ENCODE assay signal across 8 mouse cellular contexts in genomic region chr8:66861589-66862500, GRCm38 (mm10). TPM values are rescaled to one million over a fixed set of nuclear protein-coding genes. Genes with fewer than 3 reads are reported as not detected.
DNase-seq lines count a peak whose midpoint lies in the region; ATAC-seq and TF ChIP-seq lines count a peak whose summit lies in the region.

No protein-coding gene starts in this region.

- DNase-seq in kidney, postnatal 10 days, result no peak
- DNase-seq in NIH3T3 (ENCODE audit: low read depth), result peak; percentile 24
- DNase-seq in liver, embryonic 14.5 days (ENCODE audit: low read depth in 3 of 3, low spot score in 3 of 3), result peak in 1 of 3 experiments; percentile 4
- no peak for DNase-seq in urinary bladder, postnatal 10 days (ENCODE audit: low spot score)
- DNase-seq in left cerebral cortex, postnatal 10 days (ENCODE audit: extremely low spot score in 1 of 2, low spot score in 2 of 2), result no peak
- DNase-seq in urinary bladder, adult 18-20 months (ENCODE audit: low spot score in 2 of 2), result no peak

- H3K36me3 ChIP-seq in kidney, embryonic 16.5 days (ENCODE audit: insufficient read depth, low read length), result peaks cover 11% of the 10 kb centered on the region; the same call in 1 of the 2 replicates
- 0 out of 2 replicates have a peak, but pooled peaks cover 10% of the 10 kb centered on the region for H3K36me3 ChIP-seq in forebrain, embryonic 13.5 days (ENCODE audit: poor library complexity, severe bottlenecking)
- no peaks in the 10 kb centered on the region for H3K36me3 ChIP-seq in liver, embryonic 14.5 days (replicated peaks; ENCODE audit: control insufficient read depth, insufficient read depth, low read depth)

- peak overlapping the region; percentile 86 for H3K4me3 ChIP-seq in kidney, embryonic 16.5 days (ENCODE audit: low read length)
- H3K4me3 ChIP-seq in forebrain, embryonic 13.5 days, result peak overlapping the region; percentile 91
- peak overlapping the region; percentile 74 to 81 for H3K4me3 ChIP-seq in liver, embryonic 14.5 days (ENCODE audit: insufficient read depth in 1 of 2, low read depth in 2 of 2, low read length in 2 of 2)

- no peaks in the 10 kb centered on the region for H3K9me3 ChIP-seq in kidney, embryonic 16.5 days (ENCODE audit: low read length)
- no peaks in the 10 kb centered on the region for H3K9me3 ChIP-seq in forebrain, embryonic 13.5 days (replicated peaks)
- H3K9me3 ChIP-seq in liver, embryonic 14.5 days (ENCODE audit: control insufficient read depth, low read length), result no peaks in the 10 kb centered on the region

- intact Hi-C loops in left cerebral cortex, postnatal 10 days (cut with DNase I), result loop anchor here (5.0 kb wide), 1 partner anchor 165 kb away; the partner anchor contains the start of gene Npy1r

- H3K9ac ChIP-seq in kidney, embryonic 16.5 days (replicated peaks; ENCODE audit: low read length), result peak overlapping the region; percentile 78
- H3K9ac ChIP-seq in forebrain, embryonic 13.5 days, result peak overlapping the region; percentile 74; the same call in 1 of the 2 replicates
- H3K9ac ChIP-seq in liver, embryonic 14.5 days (replicated peaks), result peak overlapping the region; percentile 75

- TF ChIP-seq EP300 in liver, embryonic 14.5 days (IDR thresholded peaks at IDR 0.05; ENCODE audit: low read depth), result no peak

- H3K27ac ChIP-seq in kidney, embryonic 16.5 days (ENCODE audit: low read length), result no peak overlapping the region
- H3K27ac ChIP-seq in forebrain, embryonic 13.5 days, result no peak overlapping the region
- H3K27ac ChIP-seq in liver, embryonic 14.5 days, result no peak overlapping the region

- ATAC-seq in kidney, embryonic 16.5 days (ENCODE audit: low FRiP score, low TSS enrichment), result no peak
- no peak for ATAC-seq in forebrain, embryonic 13.5 days
- no peak for ATAC-seq in liver, embryonic 14.5 days (ENCODE audit: insufficient read depth)

- TF ChIP-seq CTCF in liver, embryonic 14.5 days (IDR thresholded peaks at IDR 0.05; ENCODE audit: low read depth), result no peak

- 66% methylated on average over 5 of the region's 5 CpGs for WGBS in kidney, embryonic 16.5 days
- 53% methylated on average over 5 of the region's 5 CpGs for WGBS in forebrain, embryonic 13.5 days
- WGBS in liver, embryonic 14.5 days (ENCODE audit: insufficient replicate concordance), result 27% methylated on average over 5 of the region's 5 CpGs

- H3K4me2 ChIP-seq in kidney, embryonic 16.5 days (replicated peaks; ENCODE audit: low read depth, low read length), result peak overlapping the region; percentile 69
- H3K4me2 ChIP-seq in forebrain, embryonic 13.5 days, result peak overlapping the region; percentile 80
- H3K4me2 ChIP-seq in liver, embryonic 14.5 days (ENCODE audit: low read depth), result peak overlapping the region; percentile 88

- H3K4me1 ChIP-seq in kidney, embryonic 16.5 days (ENCODE audit: insufficient read depth, low read length), result peaks cover 25% of the 10 kb centered on the region
- H3K4me1 ChIP-seq in forebrain, embryonic 13.5 days, result peaks cover 25% of the 10 kb centered on the region
- H3K4me1 ChIP-seq in liver, embryonic 14.5 days (replicated peaks; ENCODE audit: control insufficient read depth in 2 of 2, insufficient read depth in 2 of 2, low read length in 1 of 2), result peaks cover 0 to 16% of the 10 kb centered on the region in 2 experiments; a peak in 2 of 4 replicates

- no peaks in the 10 kb centered on the region for H3K27me3 ChIP-seq in kidney, embryonic 16.5 days (ENCODE audit: insufficient read depth, low read length)
- H3K27me3 ChIP-seq in forebrain, embryonic 13.5 days, result no peaks in the 10 kb centered on the region
- no peaks in the 10 kb centered on the region for H3K27me3 ChIP-seq in liver, embryonic 14.5 days (ENCODE audit: control insufficient read depth, insufficient read depth, low read length)

RNA-seq across cellular contexts. Expression of gene Naf1, which starts 1.8 kb away (rescaled TPM):
- polyA plus RNA-seq in kidney, embryonic 16.5 days (2015; fragmentation: Nextera tagmentation; extraction: Ambion mirVana), result 2.8 and 2.9 TPM in 2 replicates
- 2.6 and 2.7 TPM in 2 replicates for polyA plus RNA-seq in forebrain, embryonic 13.5 days (2015; fragmentation: Nextera tagmentation; extraction: Ambion mirVana)
- polyA plus RNA-seq in liver, embryonic 14.5 days (2012; rRNA removed), result 2.9 and 3.6 TPM in 2 replicates
- 1.9 and 2.5 TPM in 2 replicates for polyA plus RNA-seq in liver, embryonic 14.5 days (2014; fragmentation: Nextera tagmentation; extraction: Ambion mirVana)
- total RNA-seq in left cerebral cortex, postnatal 10 days (2021), result 10 to 100 TPM; 12.0 to 12.4 TPM
